Mouse (Mus musculus): ENCODE results near the gene Clca4a. TPM values are rescaled to one million over a fixed set of nuclear protein-coding genes. Genes with fewer than 3 reads are reported as not detected.

Clca4a gene
- polyA plus RNA-seq (2021; fragmentation: Nextera tagmentation) = not detected in 2 replicates
- long read RNA-seq, experiment 1 = 0 reads
- long read RNA-seq, experiment 2 = 0 reads

GRCm38 (mm10) chr3:144974945-144975344 is at the start of gene Clca4a:
Gene Clca4a, minus strand, starts transcription at chr3:144975045.

GRCm38 (mm10) chr3:144932335-144932734 is 42.5 kb downstream of the Clca4a start, which contains the start of gene Clca4b:
Gene Clca4b, minus strand, starts transcription at chr3:144932529.

Other genes with a start within 250 kb of the Clca4a start
- 0.04 and 0.05 TPM in 2 replicates for gene Clca3a1, start 214.1 kb downstream of the Clca4a start, polyA plus RNA-seq (2021; fragmentation: Nextera tagmentation)
- 0.14 TPM in 1 of 2 replicates, not detected in the other for gene Clca3a2, start 155.6 kb downstream of the Clca4a start, polyA plus RNA-seq (2021; fragmentation: Nextera tagmentation)
- gene Clca3b, start 125.7 kb downstream of the Clca4a start, polyA plus RNA-seq (2021; fragmentation: Nextera tagmentation) = not detected in 2 replicates
- not detected in 2 replicates for gene Clca4b, start 42.5 kb downstream of the Clca4a start, polyA plus RNA-seq (2021; fragmentation: Nextera tagmentation)
- not detected in 2 replicates for gene Clca1, start 57.7 kb upstream of the Clca4a start, polyA plus RNA-seq (2021; fragmentation: Nextera tagmentation)
- gene Clca2, start 124.4 kb upstream of the Clca4a start, polyA plus RNA-seq (2021; fragmentation: Nextera tagmentation) = not detected in 2 replicates
- 4.1 and 4.7 TPM in 2 replicates for gene Odf2l, start 143.5 kb upstream of the Clca4a start, polyA plus RNA-seq (2021; fragmentation: Nextera tagmentation)

Measured in layer of hippocampus, adult 6 months (tissue).